Mouse (Mus musculus) fat pad, adult 2 months (tissue): ENCODE measurements around the gene 1700003F12Rik.

Source experiments
- DNase-seq: peaks from one replicate; pipeline ENCODE4 v3.0.0-alpha.2; 2011; ENCODE audit warnings: low read depth, low spot score; ENCODE audit errors: extremely low read depth

Gene 1700003F12Rik

DNA sequence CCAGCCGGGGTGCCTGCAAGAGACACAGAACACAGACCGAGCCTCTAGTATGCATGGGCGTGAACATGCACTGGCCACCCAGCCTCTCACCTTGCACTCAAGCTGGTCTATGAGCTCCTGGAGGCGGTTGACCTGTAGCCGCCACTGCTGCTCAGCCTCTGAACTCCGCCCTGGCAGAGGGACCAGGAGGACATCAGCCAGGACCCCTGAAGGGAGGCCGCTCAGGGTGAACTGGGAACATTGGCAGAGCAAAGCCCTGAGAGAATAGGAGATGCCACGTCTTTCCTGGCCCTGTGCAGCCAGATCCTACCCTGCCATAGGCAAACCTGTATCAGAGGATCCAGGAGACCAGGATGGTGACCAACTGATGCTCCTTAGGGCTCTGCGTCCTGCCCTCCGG lies at the start of gene 1700003F12Rik:
1700003F12Rik (plus strand) TSS at position 375 of the 400 bp plus-strand sequence.
- no peak for DNase-seq

DNA sequence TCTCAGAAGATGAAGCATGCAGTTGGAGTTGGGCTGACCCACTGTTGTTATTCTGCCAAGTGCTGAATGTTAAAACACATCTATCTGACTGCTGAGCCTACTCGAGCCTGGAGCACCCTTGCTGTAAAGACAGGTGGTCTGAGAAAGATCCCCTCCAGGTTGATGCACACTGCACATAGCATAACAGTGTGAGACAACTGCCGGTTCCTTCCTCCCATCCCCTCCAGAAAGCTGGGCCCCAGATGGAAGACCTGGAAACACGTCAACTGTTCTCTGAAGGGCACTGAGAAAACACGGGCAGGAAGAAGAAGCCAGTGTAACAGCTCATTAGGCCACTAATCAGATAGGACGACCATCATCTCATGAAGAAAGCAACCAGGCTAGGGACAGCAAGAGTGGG lies 48.3 kb upstream of the 1700003F12Rik start:
- no peak for DNase-seq

DNA sequence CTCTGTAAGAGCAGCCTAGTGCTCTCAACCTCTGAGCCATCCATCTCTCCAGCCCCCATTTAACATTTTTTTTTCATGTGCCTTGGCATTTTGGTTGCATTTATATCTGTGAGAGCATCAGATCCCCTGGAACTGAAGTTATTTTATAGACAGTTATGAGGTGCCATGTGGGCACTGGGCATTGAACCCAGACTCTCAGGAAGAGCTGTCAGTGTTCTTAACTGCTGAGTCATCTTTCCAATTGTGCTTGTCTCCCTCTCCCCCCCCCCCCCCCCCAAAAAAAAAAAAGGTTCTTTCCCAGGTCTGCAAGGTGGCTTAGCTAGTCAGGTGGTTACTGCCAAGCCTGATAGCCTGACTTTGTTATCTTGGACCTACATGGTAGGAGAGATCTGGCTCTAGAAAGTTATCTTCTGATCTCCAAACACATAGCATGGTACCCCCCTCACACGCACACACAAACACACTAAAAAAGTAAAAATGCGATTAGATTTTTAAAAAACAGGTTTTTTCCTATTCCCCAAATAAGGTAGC lies 47.1 kb upstream of the 1700003F12Rik start:
- no peak for DNase-seq

DNA sequence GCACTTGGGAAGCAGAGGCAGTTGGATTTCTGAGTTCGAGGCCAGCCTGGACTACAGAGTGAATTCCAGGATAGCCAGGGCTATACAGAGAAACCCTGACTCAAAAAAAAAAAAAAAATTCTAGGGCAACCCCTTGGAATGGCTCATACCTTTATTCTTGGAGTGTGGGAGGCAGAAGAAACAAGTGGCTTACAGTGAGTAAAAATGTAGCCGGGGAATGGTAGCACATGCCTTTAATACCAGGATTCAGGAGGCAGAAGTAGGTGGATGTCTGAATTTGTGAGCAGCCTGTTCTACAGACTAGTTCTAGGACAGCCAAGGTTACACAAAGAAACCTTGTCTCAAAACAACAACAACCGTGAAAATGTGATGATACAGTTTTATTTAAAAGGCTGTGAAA lies 46.1 kb upstream of the 1700003F12Rik start:
- no peak for DNase-seq

DNA sequence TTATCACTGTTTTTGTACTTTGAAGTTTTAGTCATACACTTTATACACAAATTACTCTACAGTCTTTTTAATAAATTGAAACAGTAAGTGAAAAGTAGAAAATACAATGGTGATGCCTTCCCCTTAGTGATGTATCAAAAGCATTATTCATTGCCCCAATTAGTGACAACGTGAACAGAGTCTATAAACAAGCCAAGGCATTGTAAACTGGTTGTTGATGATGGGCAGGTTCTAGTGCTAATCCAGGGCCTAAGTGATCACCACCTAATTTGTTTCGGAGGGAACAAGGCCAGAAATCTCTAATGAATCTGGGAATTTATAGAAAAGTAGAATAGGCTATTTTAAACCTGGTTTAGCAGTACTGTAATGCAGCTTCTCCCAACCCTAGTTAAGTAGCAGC lies 39.8 kb upstream of the 1700003F12Rik start:
- no peak for DNase-seq

DNA sequence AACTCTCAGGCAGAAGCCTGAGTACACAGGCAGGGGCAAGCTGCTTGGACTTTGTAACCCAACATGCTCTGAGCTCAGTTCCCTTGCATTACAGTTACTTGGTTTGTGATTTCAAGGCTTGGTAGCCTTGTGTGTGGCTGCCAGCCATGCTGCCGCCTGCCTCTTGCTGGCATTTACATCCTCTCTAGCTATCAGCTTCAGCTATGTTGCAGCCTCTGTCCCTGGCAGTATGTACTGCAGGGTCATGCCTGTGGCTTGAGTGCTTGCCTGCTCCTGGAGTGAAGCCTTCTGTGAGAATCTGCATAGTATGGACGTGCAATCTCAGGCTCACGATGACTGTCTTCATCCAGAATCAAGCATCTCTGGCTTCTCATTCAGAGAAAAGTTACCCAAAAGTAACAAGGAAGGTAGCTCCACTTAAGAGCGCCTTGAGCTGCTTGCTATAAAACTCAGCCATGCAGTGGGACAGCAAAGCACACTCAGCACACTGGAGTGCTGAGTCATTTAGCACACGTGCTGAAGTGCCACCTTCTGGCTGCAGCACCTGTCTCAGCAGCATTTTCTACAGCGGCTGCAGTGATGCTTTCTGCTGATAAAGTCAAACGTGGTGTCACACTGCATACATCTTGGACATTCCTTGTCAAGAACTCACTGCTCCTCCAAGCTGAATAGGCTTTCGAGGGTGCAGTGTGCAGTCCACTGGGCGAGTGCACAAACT lies 39.2 kb upstream of the 1700003F12Rik start:
- no peak for DNase-seq

DNA sequence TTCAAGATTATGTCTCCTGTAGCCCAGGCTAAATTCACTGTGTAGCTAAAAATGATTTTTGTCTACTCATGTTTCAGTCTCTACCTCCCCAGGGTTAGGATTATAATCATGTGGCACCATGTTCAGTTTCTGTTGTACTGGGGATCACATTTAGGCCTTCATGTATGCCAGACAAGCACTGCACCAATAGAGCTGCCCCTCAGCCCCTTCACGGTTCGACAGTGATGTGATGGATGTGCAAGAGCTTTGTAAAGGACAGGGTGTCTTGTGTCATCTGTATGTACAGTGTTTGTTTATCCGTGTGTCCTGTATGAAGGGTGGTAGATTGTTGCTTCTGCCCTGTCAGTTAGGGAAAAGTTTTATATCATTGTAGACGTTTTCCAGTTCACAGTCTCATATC lies 38.4 kb upstream of the 1700003F12Rik start:
- DNase-seq = no peak

DNA sequence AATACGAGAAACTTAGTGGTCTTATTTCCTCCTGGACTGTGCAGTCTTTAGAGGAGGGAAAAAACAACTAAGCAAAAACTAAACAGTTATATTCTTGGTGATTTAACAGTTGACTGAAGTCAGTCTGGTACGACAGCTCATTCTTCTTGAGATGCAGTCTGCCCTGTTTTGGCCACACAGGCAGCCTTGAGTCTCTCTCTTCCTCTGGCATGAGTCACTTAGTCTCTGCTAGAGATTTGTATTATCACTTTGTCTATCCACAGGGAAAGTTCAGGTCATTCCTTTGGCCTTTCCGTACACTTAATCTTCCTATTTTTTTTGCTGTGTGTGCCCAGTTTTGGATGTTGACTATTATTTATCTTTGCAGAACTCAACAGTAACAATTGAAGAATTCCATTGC lies 36.7 kb upstream of the 1700003F12Rik start:
- DNase-seq = no peak

DNA sequence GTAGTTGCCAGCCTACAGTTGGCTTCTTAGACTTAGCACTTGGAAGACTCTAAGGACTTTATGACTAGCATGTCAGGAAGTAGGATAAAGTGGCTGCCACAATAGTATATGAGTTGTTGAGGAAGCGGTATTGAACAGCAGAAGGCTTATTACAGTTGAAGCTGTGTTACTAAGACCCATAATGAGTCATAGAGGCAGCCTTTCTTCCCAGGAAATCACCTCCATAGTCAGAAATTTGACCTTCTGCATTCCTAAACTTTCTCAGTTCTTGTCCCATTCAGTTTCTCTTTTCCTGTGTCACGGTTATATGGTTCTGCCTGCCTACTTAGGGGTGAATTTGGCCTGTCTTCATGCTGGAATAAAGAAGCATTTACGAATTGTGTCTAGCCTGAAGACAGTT lies 29.9 kb upstream of the 1700003F12Rik start:
- no peak for DNase-seq

DNA sequence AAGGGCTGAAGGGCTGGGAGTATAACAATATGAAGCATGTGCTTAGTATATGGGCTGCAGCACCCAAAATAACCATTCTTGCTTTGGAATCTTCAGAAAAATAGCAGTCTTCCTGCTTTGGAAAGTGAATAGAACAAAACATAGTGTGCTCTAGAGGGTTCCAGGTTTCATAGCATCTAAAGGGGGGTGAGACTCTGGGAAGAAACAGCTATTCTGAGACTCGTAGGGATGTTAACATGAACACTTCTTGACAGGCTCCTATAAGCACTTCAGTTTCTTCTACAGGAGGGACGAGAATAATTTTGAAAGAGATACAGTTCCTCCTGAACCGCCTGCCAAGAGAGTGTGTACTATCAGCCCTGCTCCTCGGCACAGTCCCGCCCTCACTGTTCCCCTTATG lies 29.5 kb upstream of the 1700003F12Rik start:
- DNase-seq = no peak

DNA sequence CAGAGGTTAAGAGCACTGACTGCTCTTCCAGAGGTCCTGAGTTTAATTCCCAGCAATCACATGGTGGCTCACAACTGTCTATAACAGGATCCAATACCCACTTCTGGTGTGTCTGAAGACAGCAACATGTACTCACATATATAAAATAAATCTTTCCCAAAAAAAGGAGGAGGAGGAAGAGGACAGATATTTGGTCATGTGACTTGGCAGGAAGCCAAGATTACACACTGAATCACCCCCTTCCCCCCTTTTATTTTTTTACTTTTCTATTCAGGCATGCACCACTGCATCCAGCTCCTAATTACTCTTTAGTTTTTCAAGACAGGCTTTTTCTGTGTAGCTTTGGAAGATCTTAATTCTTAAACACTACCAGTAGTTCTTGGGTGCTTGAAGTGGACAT lies 25.4 kb upstream of the 1700003F12Rik start:
- no peak for DNase-seq

DNA sequence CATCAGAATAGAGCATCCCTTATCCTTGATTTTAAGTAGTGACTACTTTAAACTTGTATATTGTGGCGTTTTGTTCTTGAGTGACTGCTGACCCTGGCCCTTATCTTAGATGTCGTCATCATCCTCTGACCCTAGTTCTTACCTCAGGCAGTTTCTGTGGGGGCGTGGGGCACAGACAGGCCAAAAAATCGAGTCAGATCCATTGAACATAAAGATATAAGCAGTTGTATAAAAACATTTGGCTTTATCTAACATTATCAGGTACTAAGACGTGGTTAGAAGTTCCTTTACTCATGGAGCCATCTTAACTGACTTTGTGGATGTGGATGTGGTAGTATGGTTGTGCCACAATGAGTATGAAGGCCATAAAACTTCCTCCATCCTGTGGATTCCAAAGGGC lies 24.6 kb upstream of the 1700003F12Rik start:
- DNase-seq = no peak

DNA sequence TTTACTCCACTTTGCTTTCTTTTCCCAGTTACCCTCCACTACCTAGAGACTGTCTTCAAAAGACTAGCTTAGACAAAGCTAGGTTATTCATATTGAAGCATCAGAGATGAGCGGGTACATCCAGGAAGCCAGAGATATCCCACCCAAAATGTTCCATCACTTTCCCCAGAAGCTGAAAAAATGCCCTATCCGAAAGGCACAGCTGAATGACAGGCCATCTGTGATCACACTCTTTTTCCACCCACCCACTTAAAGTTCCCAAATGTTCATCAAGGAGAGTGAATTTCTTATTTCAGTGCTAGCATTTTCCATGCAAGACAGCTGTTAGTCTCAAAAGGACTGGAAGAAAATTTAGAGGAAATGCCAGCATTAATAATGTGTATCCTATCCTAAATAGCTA lies 21.6 kb upstream of the 1700003F12Rik start:
- no peak for DNase-seq

DNA sequence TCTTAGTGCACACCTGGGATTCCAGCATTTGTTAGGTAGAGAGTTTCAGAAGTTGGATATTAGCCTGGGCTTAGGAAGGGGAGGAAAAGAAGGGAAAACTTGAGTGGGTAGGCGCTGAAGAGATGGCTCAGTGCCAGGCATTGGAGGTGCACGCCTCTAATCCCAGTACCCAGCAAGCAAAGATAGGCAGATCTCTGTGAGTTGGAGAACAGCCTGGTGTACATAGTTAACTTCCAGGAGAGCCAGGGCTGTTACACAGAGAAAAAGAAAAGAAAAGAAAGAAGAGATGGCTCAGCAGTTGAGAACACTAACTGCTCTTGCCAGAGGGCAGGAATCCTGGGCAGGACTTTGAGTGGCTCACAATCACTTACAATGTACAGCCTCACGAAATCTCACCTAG lies 20.4 kb upstream of the 1700003F12Rik start:
- DNase-seq = no peak

DNA sequence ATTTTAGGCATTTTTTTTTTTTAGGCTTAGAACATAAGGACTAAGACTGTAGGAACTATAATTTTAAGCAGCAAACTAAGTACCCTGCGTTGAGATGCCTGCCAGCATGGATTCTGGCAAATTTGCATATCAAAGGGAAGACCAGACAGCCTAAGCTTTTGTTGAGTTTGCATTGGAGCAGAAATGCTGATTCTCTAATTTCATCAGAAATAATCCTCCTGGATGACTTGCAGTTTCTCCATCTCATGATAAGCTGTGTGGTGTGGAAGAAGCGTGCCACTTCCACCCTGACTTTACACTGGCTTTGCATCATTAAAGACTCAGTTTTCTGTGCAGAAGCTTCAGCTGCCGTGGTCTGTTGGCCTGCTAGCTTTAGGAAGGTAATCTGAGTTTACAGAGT lies 14.0 kb upstream of the 1700003F12Rik start:
- DNase-seq = no peak

DNA sequence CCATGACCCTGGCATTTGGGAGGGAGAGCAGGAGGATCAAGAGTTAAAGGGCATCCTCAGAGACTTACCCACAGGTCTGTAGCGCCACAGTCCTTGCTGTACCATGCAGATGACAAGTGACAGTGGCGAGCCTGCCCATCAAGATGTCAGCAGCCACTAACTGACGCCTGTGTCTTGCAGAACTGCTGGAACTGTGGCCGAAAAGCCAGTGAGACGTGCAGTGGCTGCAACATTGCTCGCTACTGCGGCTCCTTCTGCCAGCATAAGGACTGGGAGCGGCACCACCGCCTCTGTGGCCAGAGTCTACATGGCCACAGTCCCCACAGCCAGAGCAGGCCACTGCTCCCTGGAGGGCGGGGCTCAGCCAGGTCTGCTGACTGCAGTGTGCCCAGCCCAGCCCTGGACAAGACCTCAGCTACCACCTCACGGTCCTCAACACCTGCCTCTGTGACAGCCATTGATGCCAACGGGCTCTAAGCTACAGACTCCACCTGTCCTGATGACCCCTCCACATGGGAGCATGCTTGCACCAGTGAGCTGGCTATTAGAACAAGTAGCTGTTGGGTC lies 12.1 kb upstream of the 1700003F12Rik start:
- no peak for DNase-seq

DNA sequence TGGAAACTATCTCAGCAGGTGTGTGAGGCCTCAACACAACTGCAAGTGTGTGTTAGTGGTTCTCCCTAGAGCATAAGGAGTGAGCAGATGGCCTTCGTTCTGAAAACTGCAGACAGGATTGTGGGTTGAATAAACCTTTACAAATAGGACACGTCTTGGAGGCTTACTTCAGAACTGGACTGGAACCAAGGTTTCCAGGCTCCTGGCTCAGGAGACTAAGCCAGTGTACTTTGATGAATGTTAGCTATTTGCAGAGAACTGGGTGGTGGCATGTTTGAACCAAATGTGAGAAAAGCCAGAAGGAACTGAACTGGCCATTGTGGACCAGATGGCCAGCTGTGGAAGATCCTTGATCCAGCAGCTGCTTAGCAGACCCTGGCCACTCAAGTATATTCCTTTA lies 8.6 kb upstream of the 1700003F12Rik start:
- no peak for DNase-seq

DNA sequence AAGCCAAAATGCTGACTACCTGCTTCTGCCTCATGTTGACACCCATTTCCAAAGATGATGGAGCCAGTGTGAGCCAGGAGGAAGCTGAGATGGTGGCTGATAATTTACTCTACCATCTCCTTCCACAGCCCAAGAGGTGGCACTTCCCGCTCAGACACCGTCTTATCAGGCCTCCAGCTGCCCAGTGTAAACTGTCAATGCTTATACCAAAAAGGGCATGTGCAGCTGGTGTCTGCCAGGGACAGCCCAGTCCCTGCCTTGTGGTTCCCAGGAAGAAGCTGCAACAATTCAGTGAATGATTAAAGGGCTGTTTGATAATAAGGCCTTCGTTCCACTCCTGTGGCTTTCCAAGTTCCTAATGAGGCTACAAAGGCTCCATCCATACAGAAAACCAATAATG lies 8.2 kb upstream of the 1700003F12Rik start:
- DNase-seq = no peak

DNA sequence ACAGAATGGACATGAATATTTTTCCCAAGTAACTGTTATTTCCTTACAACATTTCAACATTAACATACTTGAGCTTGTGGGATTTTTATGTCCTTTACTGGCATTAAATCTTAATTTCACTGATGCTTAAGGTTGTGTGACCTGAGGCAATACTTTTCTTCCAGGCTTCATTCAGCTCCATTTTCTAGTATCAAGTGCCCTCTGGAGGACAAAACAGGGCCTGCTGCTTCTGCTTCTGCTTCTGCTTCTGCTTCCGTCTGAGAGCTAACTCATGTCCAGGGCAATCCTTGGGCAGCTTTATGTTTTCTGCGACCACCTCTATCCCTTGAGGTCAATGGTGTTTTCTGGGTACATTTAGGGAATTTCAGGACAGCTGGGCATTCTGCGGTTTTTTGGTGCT lies 7.2 kb upstream of the 1700003F12Rik start:
- no peak for DNase-seq

DNA sequence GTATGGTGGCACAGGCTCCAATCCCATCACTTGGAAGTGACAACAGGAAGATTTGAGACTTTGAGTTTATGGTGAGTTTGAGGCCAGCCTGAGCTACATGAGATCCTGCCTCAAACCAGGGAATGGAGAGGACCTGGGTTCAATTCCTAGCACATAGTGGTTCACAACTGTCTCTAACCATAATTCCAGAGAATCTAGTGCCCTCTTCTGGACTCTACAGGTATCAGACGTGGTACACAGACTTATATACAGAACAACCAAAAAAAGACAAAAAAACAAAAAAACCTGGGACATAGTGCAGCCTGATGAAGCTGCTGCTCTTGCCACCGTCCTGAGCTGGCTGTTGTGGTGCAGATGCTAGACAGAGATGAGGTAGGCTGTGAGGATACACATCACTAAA lies 5.3 kb upstream of the 1700003F12Rik start:
- DNase-seq = no peak

DNA sequence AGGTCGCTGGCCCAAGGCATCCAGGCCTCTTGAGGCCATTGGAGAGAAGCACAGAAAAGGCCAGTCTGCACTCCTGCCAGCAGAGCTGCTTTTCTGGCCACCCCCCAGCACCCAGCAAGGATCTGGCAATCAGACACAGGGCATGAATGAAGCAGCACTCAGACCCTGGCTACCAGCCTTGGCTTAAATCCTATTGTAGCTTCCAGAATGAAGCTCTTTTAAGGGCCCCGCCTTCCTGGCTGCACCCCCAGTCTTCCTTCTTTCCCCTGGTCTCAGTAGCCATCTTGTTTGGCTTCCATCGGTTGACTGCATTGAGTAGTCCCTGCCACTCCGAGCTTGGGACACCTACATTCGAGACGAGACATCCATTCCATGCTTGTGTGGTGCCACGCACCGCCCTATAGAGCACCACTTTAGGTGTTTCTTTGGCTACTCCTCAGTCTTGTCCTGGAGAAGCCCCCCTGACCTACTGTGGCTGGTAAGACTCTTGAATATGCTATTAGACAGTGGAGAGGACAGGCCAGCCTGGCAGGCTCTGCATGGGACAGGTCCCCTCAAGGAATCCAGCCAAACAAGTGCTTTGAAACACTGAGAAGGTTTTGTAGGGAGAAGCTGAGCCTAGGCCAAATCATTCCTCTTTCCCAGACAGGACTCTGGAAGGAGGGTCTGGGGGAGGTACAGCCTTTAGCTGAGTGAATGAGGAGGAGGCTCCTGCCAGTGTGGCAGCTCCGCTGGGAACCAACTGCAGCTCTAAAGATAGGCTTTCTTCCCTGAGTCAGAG lies 3.1 kb upstream of the 1700003F12Rik start:
- DNase-seq = no peak

DNA sequence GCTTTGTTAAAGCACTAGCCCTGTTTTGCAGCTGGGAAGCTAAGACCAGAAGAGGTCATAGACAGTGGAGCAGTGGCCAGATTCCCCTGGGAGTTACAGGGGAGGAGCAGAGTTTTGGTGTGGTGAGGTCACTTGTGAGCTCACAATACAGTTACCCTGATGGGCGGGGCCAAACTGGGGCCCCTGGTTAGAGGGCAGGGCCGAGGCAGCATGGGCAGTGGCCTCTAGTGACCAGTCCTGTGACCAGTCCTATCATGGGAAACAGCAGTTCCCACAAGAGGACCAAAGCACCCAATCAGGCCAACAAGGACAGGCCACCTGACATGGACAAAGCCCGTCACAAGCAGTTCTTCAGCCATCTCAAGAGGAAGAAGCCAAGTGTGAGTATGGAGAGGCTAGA lies 1.8 kb downstream of the 1700003F12Rik start:
- DNase-seq = no peak
